Mouse (Mus musculus): Measurements from ENCODE around the gene Gm8439. TPM values are rescaled to one million over a fixed set of nuclear protein-coding genes. Genes with fewer than 3 reads are reported as not detected.

Gene Gm8439
- 1.0 TPM in 1 of 2 replicates, not detected in the other for polyA plus RNA-seq (2012; rRNA removed; ENCODE audit: low replicate concordance)

GRCm38 (mm10) chr4:120588445-120588844, at the start of gene Gm8439:
Gene Gm8439 (plus strand): TSS chr4:120588745.

GRCm38 (mm10) chr4:120569486-120570437, 18.8 kb upstream of the Gm8439 start, which contains the start of gene Ctps:
Gene Ctps (minus strand): TSS chr4:120570276.

Other genes starting within 250 kb of the Gm8439 start
- 19.9 and 28.9 TPM in 2 replicates for gene Scmh1, start 183.5 kb upstream of the Gm8439 start, polyA plus RNA-seq (2012; rRNA removed; ENCODE audit: low replicate concordance)
- 0.06 and 0.27 TPM in 2 replicates for gene Slfnl1, start 56.5 kb upstream of the Gm8439 start, polyA plus RNA-seq (2012; rRNA removed; ENCODE audit: low replicate concordance)
- gene Ctps, start 18.5 kb upstream of the Gm8439 start, polyA plus RNA-seq (2012; rRNA removed; ENCODE audit: low replicate concordance) = 4.2 and 6.7 TPM in 2 replicates
- gene Cited4, start 77.8 kb downstream of the Gm8439 start, polyA plus RNA-seq (2012; rRNA removed; ENCODE audit: low replicate concordance) = 17.6 and 55.1 TPM in 2 replicates
- 18.7 and 22.7 TPM in 2 replicates for gene Kcnq4, start 159.9 kb downstream of the Gm8439 start, polyA plus RNA-seq (2012; rRNA removed; ENCODE audit: low replicate concordance)
- gene Nfyc, start 242.8 kb downstream of the Gm8439 start, polyA plus RNA-seq (2012; rRNA removed; ENCODE audit: low replicate concordance) = 147 and 239 TPM in 2 replicates